Mouse (Mus musculus) T-cell, adult 66 days (primary cell): ENCODE measurements around the gene Ltbr. TPM values are rescaled to one million over a fixed set of nuclear protein-coding genes. Genes with fewer than 3 reads are reported as not detected.

Experiments used
- total RNA-seq, 2 experiments: library from RNA; stranded (reverse); gene quantifications; 3 replicates in 1 of 2; 4 replicates in 1 of 2; pipeline ENCODE4 v1.2.4; 2023

Ltbr gene
- total RNA-seq: 1 to 10 TPM; 1.2 to 2.1 TPM

GRCm38 (mm10) chr6:125313546-125314230 is at the start of gene Ltbr:
Ltbr (minus strand) TSS chr6:125313885.

GRCm38 (mm10) chr6:125348721-125349574 is 35.3 kb upstream of the Ltbr start, which contains the start of gene Tnfrsf1a:
Tnfrsf1a (plus strand) TSS chr6:125349362.

GRCm38 (mm10) chr6:125320323-125320722 is 6.6 kb upstream of the Ltbr start, which contains the start of gene Scnn1a:
Scnn1a (plus strand) TSS chr6:125320659.

GRCm38 (mm10) chr6:125285890-125286289 is 27.8 kb downstream of the Ltbr start, which contains the start of gene Tuba3a:
Tuba3a (minus strand) TSS chr6:125286042.

Other genes with a start within 250 kb of the Ltbr start
- gene Lpar5, start 246.0 kb downstream of the Ltbr start, total RNA-seq: 10 to 100 TPM; 24.2 to 32.6 TPM
- 100 to 1,000 TPM; 305 to 319 TPM for gene Chd4, start 217.9 kb downstream of the Ltbr start, total RNA-seq
- 10 to 100 TPM; 40.2 to 48.8 TPM for gene Nop2, start 182.0 kb downstream of the Ltbr start, total RNA-seq
- gene Iffo1, start 168.6 kb downstream of the Ltbr start, total RNA-seq: 10 to 100 TPM; 32.4 to 38.0 TPM
- gene Gapdh, start 147.4 kb downstream of the Ltbr start, total RNA-seq: 100 to 1,000 TPM; 489 to 500 TPM
- gene Ncapd2, start 122.2 kb downstream of the Ltbr start, total RNA-seq: 10 to 100 TPM; 37.7 to 50.9 TPM
- gene Mrpl51, start 122.1 kb downstream of the Ltbr start, total RNA-seq: 10 to 100 TPM; 31.9 to 37.3 TPM
- gene Vamp1, start 98.3 kb downstream of the Ltbr start, total RNA-seq: 100 to 1,000 TPM; 124 to 130 TPM
- gene Tapbpl, start 82.0 kb downstream of the Ltbr start, total RNA-seq: 10 to 100 TPM; 50.8 to 54.1 TPM
- 100 to 1,000 TPM; 272 to 287 TPM for gene Cd27, start 76.9 kb downstream of the Ltbr start, total RNA-seq
- gene Tuba3a, start 27.8 kb downstream of the Ltbr start, total RNA-seq: not detected
- under 1 TPM in 1 of 2 experiments, not detected in 1; 0.41 TPM for gene Scnn1a, start 6.8 kb upstream of the Ltbr start, total RNA-seq
- gene Tnfrsf1a, start 35.5 kb upstream of the Ltbr start, total RNA-seq: 10 to 100 TPM; 50.9 to 60.6 TPM
- not detected for gene Plekhg6, start 66.9 kb upstream of the Ltbr start, total RNA-seq
- gene Cd9, start 180.9 kb upstream of the Ltbr start, total RNA-seq: 10 to 100 TPM; 22.2 to 28.0 TPM
- under 1 TPM; 0.38 to 0.47 TPM for gene Vwf, start 232.9 kb upstream of the Ltbr start, total RNA-seq